Mouse (Mus musculus) embryonic fibroblast, embryonic 13.5 days (primary cell): ENCODE measurements around the gene Tbl1x. TPM values are rescaled to one million over a fixed set of nuclear protein-coding genes. Genes with fewer than 3 reads are reported as not detected.

Experiments
- H3K27ac ChIP-seq: 2 replicates; pipeline ENCODE4 v1.5.1; 2012; ENCODE audit warnings: low read length, control low read depth, inconsistent platforms; ENCODE audit not compliant: insufficient read depth
- H3K4me1 ChIP-seq: 2 replicates; pipeline ENCODE4 v1.6.1; 2011; ENCODE audit warnings: low read length; ENCODE audit not compliant: control insufficient read depth, insufficient read depth
- H3K4me3 ChIP-seq: 2 replicates; pipeline ENCODE4 v1.5.1; 2011; ENCODE audit warnings: mild to moderate bottlenecking, control low read depth, low read length; ENCODE audit not compliant: insufficient read depth
- CTCF ChIP-seq: IDR thresholded peaks from 2 replicates; pipeline ENCODE4 v1.5.1; 2011; ENCODE audit warnings: mild to moderate bottlenecking, control low read depth, low read length, moderate library complexity, borderline replicate concordance; ENCODE audit not compliant: insufficient read depth
- POLR2A ChIP-seq: IDR thresholded peaks from 2 replicates; pipeline ENCODE4 v1.6.1; 2011; ENCODE audit warnings: low read depth, mild to moderate bottlenecking, control low read depth, low read length, moderate library complexity
- polyA plus RNA-seq: library from polyadenylated mRNA; stranded (reverse); fragments of >200 nt; gene quantifications from 2 replicates; pipeline ENCODE4 v1.2.4, GENCODE M21; 2011; ENCODE audit warnings: low read depth; ENCODE audit not compliant: missing spikeins, insufficient read length

Tbl1x gene
- polyA plus RNA-seq, 1 experiment: 98.7 TPM

GRCm38 (mm10) chrX:77638076-77638475 is 127.3 kb downstream of the Tbl1x start:
- TF ChIP-seq CTCF: no peak
- TF ChIP-seq POLR2A: no peak
- Histone ChIP-seq H3K4me1 (peaks cover under 1% of the 10 kb centered on the region; the same call in 1 of the 2 replicates), H3K27ac (peak overlapping the region; percentile 71), H3K4me3 (no peak overlapping the region)

GRCm38 (mm10) chrX:77640301-77640700 is 129.5 kb downstream of the Tbl1x start:
- Histone ChIP-seq H3K4me1 (peaks cover 6% of the 10 kb centered on the region; the same call in 1 of the 2 replicates), H3K4me3 (no peak overlapping the region), H3K27ac (no peak overlapping the region)
- TF ChIP-seq POLR2A (no peak), CTCF (no peak)

GRCm38 (mm10) chrX:77646164-77646563 is 135.4 kb downstream of the Tbl1x start:
- no peak overlapping the region for H3K4me3 ChIP-seq
- H3K4me1 ChIP-seq: peaks cover 6% of the 10 kb centered on the region; the same call in 1 of the 2 replicates
- H3K27ac ChIP-seq: no peak overlapping the region
- TF ChIP-seq POLR2A: no peak
- TF ChIP-seq CTCF: no peak

- no peak overlapping the region for H3K27ac ChIP-seq
- TF ChIP-seq POLR2A: no peak
- no peak for TF ChIP-seq CTCF
- no peak overlapping the region for H3K4me3 ChIP-seq
- no peaks in the 10 kb centered on the region for H3K4me1 ChIP-seq
Measured at GRCm38 (mm10) chrX:77650246-77650645, 139.4 kb downstream of the Tbl1x start.

GRCm38 (mm10) chrX:77662030-77662429 is 151.2 kb downstream of the Tbl1x start:
- TF ChIP-seq POLR2A (no peak), CTCF (no peak)
- H3K4me1 ChIP-seq: no peaks in the 10 kb centered on the region
- no peak overlapping the region for H3K27ac ChIP-seq
- H3K4me3 ChIP-seq: no peak overlapping the region

DNA sequence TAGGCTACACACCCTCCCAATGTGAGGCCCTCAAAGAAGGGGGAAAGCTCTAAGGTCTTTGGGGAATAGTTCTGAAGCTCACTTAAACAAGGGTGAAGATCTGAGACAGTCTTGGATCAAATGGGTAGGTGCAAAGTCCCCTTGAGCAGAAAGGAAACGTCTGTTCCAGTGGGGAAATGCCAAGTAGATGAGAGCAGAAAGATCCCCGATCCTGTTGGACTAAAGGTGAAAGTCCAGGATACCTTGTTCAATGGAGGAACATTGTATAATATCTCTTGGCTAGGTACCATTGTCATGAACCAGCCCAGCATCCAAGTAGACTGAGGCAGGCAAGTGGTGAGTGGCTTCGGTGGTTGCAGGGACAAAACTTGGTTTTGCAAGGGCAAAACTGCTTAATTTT is 152.5 kb downstream of the Tbl1x start:
- no peaks in the 10 kb centered on the region for H3K4me1 ChIP-seq
- no peak overlapping the region for H3K27ac ChIP-seq
- H3K4me3 ChIP-seq: no peak overlapping the region
- no peak for TF ChIP-seq POLR2A
- TF ChIP-seq CTCF: no peak

DNA sequence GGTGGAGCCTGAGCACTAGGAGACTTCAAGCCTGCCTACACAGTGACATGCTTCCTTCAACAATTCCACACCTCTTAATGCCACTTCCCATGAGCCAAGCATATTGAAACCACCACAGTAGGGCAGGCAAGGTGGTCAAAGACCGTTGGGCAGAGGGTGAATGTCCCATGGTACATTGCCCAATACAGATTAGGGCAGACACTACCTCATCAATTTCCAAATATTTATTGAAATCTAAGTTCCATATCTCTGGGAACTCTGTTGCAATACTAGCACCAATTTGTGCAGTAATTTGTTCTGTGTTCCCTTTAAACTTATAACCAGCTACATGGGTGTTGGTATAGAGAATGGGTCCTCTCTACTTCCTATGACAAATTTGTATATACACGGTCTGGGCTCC is 154.2 kb downstream of the Tbl1x start:
- Histone ChIP-seq H3K4me3 (no peak overlapping the region), H3K4me1 (no peaks in the 10 kb centered on the region), H3K27ac (no peak overlapping the region)
- TF ChIP-seq CTCF (no peak), POLR2A (no peak)

DNA sequence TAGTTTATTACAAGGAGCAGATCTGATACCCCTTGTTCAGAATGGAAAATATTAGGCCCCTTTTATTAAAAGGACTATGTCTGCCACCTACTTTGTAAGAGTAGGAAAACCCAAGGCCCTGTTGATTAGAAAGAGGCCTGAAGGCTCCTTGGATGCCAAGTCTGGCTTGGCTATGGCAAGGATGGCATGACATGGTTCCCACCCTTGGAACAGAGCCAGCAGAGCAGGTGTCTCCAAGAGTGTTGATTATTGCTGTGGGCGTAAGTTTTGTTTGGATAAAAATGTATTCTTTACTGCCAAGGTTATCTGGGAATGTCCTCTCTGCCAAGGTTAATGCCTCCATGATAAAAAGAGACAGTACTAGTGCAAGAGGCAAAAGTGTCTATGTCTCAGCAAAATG is 156.1 kb downstream of the Tbl1x start:
- TF ChIP-seq POLR2A (no peak), CTCF (no peak)
- no peak overlapping the region for H3K27ac ChIP-seq
- H3K4me1 ChIP-seq: no peaks in the 10 kb centered on the region
- H3K4me3 ChIP-seq: no peak overlapping the region

DNA sequence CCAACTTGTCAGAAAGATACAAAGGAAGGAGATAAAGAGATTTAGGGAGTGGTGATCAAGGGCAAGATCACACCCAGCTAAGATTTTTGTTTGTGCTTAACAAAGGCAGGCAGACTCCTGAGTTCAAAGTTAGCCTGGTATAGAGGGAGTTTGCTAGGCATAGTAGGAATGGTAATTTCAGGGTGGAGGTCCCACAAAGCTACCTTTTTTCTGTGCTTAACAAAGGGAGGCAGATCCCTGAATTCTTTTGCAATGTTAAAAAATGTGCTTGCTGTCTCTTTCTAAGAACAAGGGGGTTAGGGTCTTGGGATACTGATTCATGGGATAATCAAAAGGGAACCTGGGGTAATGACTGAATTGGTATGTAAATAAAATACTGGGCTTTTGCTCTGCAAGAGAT is 156.6 kb downstream of the Tbl1x start:
- no peak overlapping the region for H3K27ac ChIP-seq
- no peak for TF ChIP-seq POLR2A
- no peak for TF ChIP-seq CTCF
- H3K4me1 ChIP-seq: no peaks in the 10 kb centered on the region
- H3K4me3 ChIP-seq: no peak overlapping the region

DNA sequence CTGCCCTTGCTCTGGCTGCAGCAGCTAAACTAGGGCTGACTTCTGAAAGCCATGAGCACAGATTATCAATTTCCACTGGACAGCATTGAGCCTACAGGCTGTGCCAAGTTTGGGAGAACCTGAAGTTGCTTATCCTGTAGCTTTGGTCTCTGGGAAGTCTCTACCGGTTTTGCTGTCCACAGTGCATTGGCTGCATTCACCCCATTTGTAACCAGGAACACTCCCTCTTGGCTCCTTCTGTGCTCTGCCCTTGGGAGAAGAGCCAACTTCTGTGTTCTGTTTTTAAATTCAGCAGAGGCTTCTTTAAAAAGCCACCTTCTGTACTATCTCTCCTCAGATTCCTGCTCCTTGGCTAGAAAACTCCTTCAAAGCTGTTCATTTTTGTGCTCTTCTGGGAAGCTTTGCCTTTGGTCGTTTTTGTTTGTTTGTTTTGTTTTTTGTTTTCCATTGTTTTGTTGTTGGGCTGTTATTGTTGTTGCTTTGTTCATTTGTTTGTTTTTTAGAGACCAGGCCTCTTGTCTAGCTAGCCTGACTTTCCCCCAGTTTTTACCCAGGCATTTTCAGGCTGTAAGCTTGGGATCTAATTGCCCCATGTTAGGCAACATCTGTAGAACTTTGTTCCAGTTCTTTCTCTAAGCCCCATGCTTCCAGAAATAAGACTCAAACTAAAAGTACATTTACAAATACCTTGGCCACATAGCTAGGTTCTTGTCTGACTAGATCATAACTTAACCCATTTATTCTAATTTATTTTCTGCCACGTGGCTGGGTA is 159.2 kb downstream of the Tbl1x start:
- Histone ChIP-seq H3K4me3 (no peak overlapping the region), H3K4me1 (no peaks in the 10 kb centered on the region), H3K27ac (no peak overlapping the region)
- no peak for TF ChIP-seq POLR2A
- no peak for TF ChIP-seq CTCF
